Mouse (Mus musculus) cerebellum, postnatal 25 days (tissue): ENCODE data around the gene Nudt8.
"Not testable (repeated sequence)": the region's sequence is repeated elsewhere in the genome, so short reads cannot be mapped to it uniquely, and the experiment has no call there.

ENCODE experiments used
- DNase-seq, 2 experiments: peaks; one replicate each; pipeline ENCODE4 v3.0.0; 2021; ENCODE audit warnings: mixed read lengths in 2 of 2

Gene Nudt8

GRCm38 (mm10) chr19:4000119-4000900 is at the start of gene Nudt8, which contains the start of gene Gm49405:
Gene Nudt8 (plus strand): TSS chr19:4000580.
Gene Gm49405 (plus strand): TSS chr19:4000626.
- DNase-seq = peak; percentile 96 to 97

GRCm38 (mm10) chr19:3951461-3951860 is 48.9 kb upstream of the Nudt8 start:
- DNase-seq = no peak

GRCm38 (mm10) chr19:3952099-3952498 is 48.3 kb upstream of the Nudt8 start:
- no peak for DNase-seq

GRCm38 (mm10) chr19:3955033-3955432 is 45.3 kb upstream of the Nudt8 start:
- no peak for DNase-seq

GRCm38 (mm10) chr19:3955804-3956203 is 44.6 kb upstream of the Nudt8 start:
- peak; percentile 39 to 43 for DNase-seq

- DNase-seq = not testable (repeated sequence)
These were observed 42.9 kb upstream of the Nudt8 start for GRCm38 (mm10) chr19:3957296-3958036.

GRCm38 (mm10) chr19:3958470-3958869 is 41.9 kb upstream of the Nudt8 start, which contains the start of gene Aldh3b3:
Gene Aldh3b3 (plus strand): TSS chr19:3958645.
- no peak for DNase-seq

GRCm38 (mm10) chr19:3959030-3959429 is 41.4 kb upstream of the Nudt8 start:
- DNase-seq = no peak

GRCm38 (mm10) chr19:3960211-3960610 is 40.2 kb upstream of the Nudt8 start:
- DNase-seq = no peak

- DNase-seq = not testable (repeated sequence)
These were observed 38.6 kb upstream of the Nudt8 start for GRCm38 (mm10) chr19:3961805-3962204.

- no peak for DNase-seq
These were observed 37.9 kb upstream of the Nudt8 start for GRCm38 (mm10) chr19:3962469-3962868.

- no peak for DNase-seq
These were observed 36.4 kb upstream of the Nudt8 start for GRCm38 (mm10) chr19:3964030-3964429.

GRCm38 (mm10) chr19:3966330-3967075 is 33.9 kb upstream of the Nudt8 start:
- no peak for DNase-seq

- DNase-seq = no peak
These were observed 33.1 kb upstream of the Nudt8 start for GRCm38 (mm10) chr19:3967258-3967657.

- DNase-seq = no peak
These were observed 28.2 kb upstream of the Nudt8 start, which contains the start of gene Aldh3b2 for GRCm38 (mm10) chr19:3972229-3972628. Gene Aldh3b2 (plus strand): TSS chr19:3972328.

GRCm38 (mm10) chr19:3974608-3975007 is 25.8 kb upstream of the Nudt8 start:
- not testable (repeated sequence) for DNase-seq

GRCm38 (mm10) chr19:3975866-3976265 is 24.5 kb upstream of the Nudt8 start:
- no peak for DNase-seq

GRCm38 (mm10) chr19:3980309-3980708 is 20.1 kb upstream of the Nudt8 start:
- peak; percentile 73 to 86 for DNase-seq

GRCm38 (mm10) chr19:3980917-3981316 is 19.5 kb upstream of the Nudt8 start:
- no peak for DNase-seq

- no peak for DNase-seq
These were observed 16.7 kb upstream of the Nudt8 start for GRCm38 (mm10) chr19:3983527-3984200.

GRCm38 (mm10) chr19:3985261-3985681 is 15.1 kb upstream of the Nudt8 start:
- DNase-seq = no peak

- DNase-seq = peak in 1 of 2 experiments; percentile 56
These were observed 14.0 kb upstream of the Nudt8 start, which contains the start of gene Acy3 for GRCm38 (mm10) chr19:3986334-3986733. Gene Acy3 (plus strand): TSS chr19:3986570.
